Mouse (Mus musculus) embryo, embryonic 11 days (tissue): Measurements from ENCODE around the gene Tjp3.
"Not testable (repeated sequence)": the region's sequence is repeated elsewhere in the genome, so short reads cannot be mapped to it uniquely, and the experiment has no call there.

Experiments
- DNase-seq: peaks from one replicate; pipeline ENCODE4 v3.0.0-alpha.2; 2015

Tjp3 gene

GRCm38 (mm10) chr10:81229735-81230437, 61.5 kb downstream of the Tjp3 start:
- DNase-seq: no peak

DNA sequence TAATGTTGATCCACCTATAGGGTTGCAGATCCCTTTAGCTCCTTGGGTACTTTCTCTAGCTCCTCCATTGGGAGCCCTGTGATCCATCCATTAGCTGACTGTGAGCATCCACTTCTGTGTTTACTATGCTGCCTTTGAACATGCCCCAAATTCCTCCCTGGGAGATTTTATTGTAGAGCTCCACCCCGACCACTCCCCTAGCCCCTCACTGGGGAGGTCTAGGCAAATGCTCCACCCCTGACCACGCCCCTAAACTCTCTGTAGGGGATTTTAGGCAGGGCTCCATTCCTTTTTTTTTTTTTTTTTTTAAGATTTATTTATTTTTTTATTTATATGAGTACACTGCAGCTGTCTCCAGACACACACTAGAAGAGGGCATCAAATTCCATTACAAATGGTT, 67.7 kb downstream of the Tjp3 start:
- DNase-seq: not testable (repeated sequence)
